Mouse (Mus musculus): Measurements from ENCODE around the gene Nipsnap3a. TPM values are rescaled to one million over a fixed set of nuclear protein-coding genes. Genes with fewer than 3 reads are reported as not detected.

Nipsnap3a gene
- polyA plus RNA-seq, 1 experiment: 121 TPM

- H3K27ac ChIP-seq (ENCODE audit: control insufficient read depth, insufficient read depth, low read depth, low read length): no peak overlapping the region
- no peaks in the 10 kb centered on the region for H3K4me1 ChIP-seq (ENCODE audit: control insufficient read depth, insufficient read depth, low read length)
- H3K36me3 ChIP-seq (ENCODE audit: control insufficient read depth, insufficient read depth, low read length): no peaks in the 10 kb centered on the region
- no peak for TF ChIP-seq POLR2A (IDR thresholded peaks at IDR 0.05; ENCODE audit: control insufficient read depth, low read depth, low read length)
- no peak for TF ChIP-seq CTCF (IDR thresholded peaks at IDR 0.05; ENCODE audit: control insufficient read depth, insufficient read depth, insufficient replicate concordance, low read depth, low read length)
- no peaks in the 10 kb centered on the region for H3K27me3 ChIP-seq (ENCODE audit: control insufficient read depth, insufficient read depth, low read length)
- no peak overlapping the region for H3K4me3 ChIP-seq (ENCODE audit: control insufficient read depth, low read depth, low read length)
Measured at GRCm38 (mm10) chr4:53000154-53000553, 11.1 kb downstream of the Nipsnap3a start.

GRCm38 (mm10) chr4:53009183-53009582, 20.1 kb downstream of the Nipsnap3a start:
- Histone ChIP-seq H3K4me3 (ENCODE audit: control insufficient read depth, low read depth, low read length) (no peak overlapping the region), H3K4me1 (ENCODE audit: control insufficient read depth, insufficient read depth, low read length) (peaks cover 5% of the 10 kb centered on the region), H3K36me3 (ENCODE audit: control insufficient read depth, insufficient read depth, low read length) (no peaks in the 10 kb centered on the region), H3K27ac (ENCODE audit: control insufficient read depth, insufficient read depth, low read depth, low read length) (no peak overlapping the region), H3K27me3 (ENCODE audit: control insufficient read depth, insufficient read depth, low read length) (no peaks in the 10 kb centered on the region)
- TF ChIP-seq POLR2A (IDR thresholded peaks at IDR 0.05; ENCODE audit: control insufficient read depth, low read depth, low read length) (no peak), CTCF (IDR thresholded peaks at IDR 0.05; ENCODE audit: control insufficient read depth, insufficient read depth, insufficient replicate concordance, low read depth, low read length) (no peak)

GRCm38 (mm10) chr4:53009871-53010270, 20.8 kb downstream of the Nipsnap3a start:
- no peak overlapping the region for H3K27ac ChIP-seq (ENCODE audit: control insufficient read depth, insufficient read depth, low read depth, low read length)
- no peaks in the 10 kb centered on the region for H3K27me3 ChIP-seq (ENCODE audit: control insufficient read depth, insufficient read depth, low read length)
- H3K4me3 ChIP-seq (ENCODE audit: control insufficient read depth, low read depth, low read length): no peak overlapping the region
- H3K4me1 ChIP-seq (ENCODE audit: control insufficient read depth, insufficient read depth, low read length): peaks cover 5% of the 10 kb centered on the region
- no peaks in the 10 kb centered on the region for H3K36me3 ChIP-seq (ENCODE audit: control insufficient read depth, insufficient read depth, low read length)
- no peak for TF ChIP-seq POLR2A (IDR thresholded peaks at IDR 0.05; ENCODE audit: control insufficient read depth, low read depth, low read length)
- TF ChIP-seq CTCF (IDR thresholded peaks at IDR 0.05; ENCODE audit: control insufficient read depth, insufficient read depth, insufficient replicate concordance, low read depth, low read length): no peak

GRCm38 (mm10) chr4:53011732-53012361, 22.8 kb downstream of the Nipsnap3a start, which contains the start of gene Nipsnap3b:
TSS of gene Nipsnap3b (plus strand) at chr4:53011880.
- Histone ChIP-seq H3K27ac (ENCODE audit: control insufficient read depth, insufficient read depth, low read depth, low read length) (peak within 1 kb of the TSS; percentile 77), H3K36me3 (ENCODE audit: control insufficient read depth, insufficient read depth, low read length) (no peaks in the 10 kb centered on the region), H3K4me3 (ENCODE audit: control insufficient read depth, low read depth, low read length) (peak within 1 kb of the TSS; percentile 90), H3K4me1 (ENCODE audit: control insufficient read depth, insufficient read depth, low read length) (peaks cover 5% of the 10 kb centered on the region), H3K27me3 (ENCODE audit: control insufficient read depth, insufficient read depth, low read length) (no peaks in the 10 kb centered on the region)
- TF ChIP-seq CTCF (IDR thresholded peaks at IDR 0.05; ENCODE audit: control insufficient read depth, insufficient read depth, insufficient replicate concordance, low read depth, low read length): no peak
- TF ChIP-seq POLR2A (IDR thresholded peaks at IDR 0.05; ENCODE audit: control insufficient read depth, low read depth, low read length): 0 out of 2 replicates have a peak, but pooled peaks have one; percentile 20

- no peak overlapping the region for H3K27ac ChIP-seq (ENCODE audit: control insufficient read depth, insufficient read depth, low read depth, low read length)
- H3K36me3 ChIP-seq (ENCODE audit: control insufficient read depth, insufficient read depth, low read length): no peaks in the 10 kb centered on the region
- no peak for TF ChIP-seq CTCF (IDR thresholded peaks at IDR 0.05; ENCODE audit: control insufficient read depth, insufficient read depth, insufficient replicate concordance, low read depth, low read length)
- no peak for TF ChIP-seq POLR2A (IDR thresholded peaks at IDR 0.05; ENCODE audit: control insufficient read depth, low read depth, low read length)
- H3K27me3 ChIP-seq (ENCODE audit: control insufficient read depth, insufficient read depth, low read length): no peaks in the 10 kb centered on the region
- no peak overlapping the region for H3K4me3 ChIP-seq (ENCODE audit: control insufficient read depth, low read depth, low read length)
- H3K4me1 ChIP-seq (ENCODE audit: control insufficient read depth, insufficient read depth, low read length): peaks cover 5% of the 10 kb centered on the region
Measured at GRCm38 (mm10) chr4:53014421-53014820, 25.3 kb downstream of the Nipsnap3a start.

- Histone ChIP-seq H3K4me1 (ENCODE audit: control insufficient read depth, insufficient read depth, low read length) (peaks cover 5% of the 10 kb centered on the region), H3K27me3 (ENCODE audit: control insufficient read depth, insufficient read depth, low read length) (no peaks in the 10 kb centered on the region), H3K4me3 (ENCODE audit: control insufficient read depth, low read depth, low read length) (no peak overlapping the region), H3K36me3 (ENCODE audit: control insufficient read depth, insufficient read depth, low read length) (no peaks in the 10 kb centered on the region), H3K27ac (ENCODE audit: control insufficient read depth, insufficient read depth, low read depth, low read length) (no peak overlapping the region)
- no peak for TF ChIP-seq CTCF (IDR thresholded peaks at IDR 0.05; ENCODE audit: control insufficient read depth, insufficient read depth, insufficient replicate concordance, low read depth, low read length)
- TF ChIP-seq POLR2A (IDR thresholded peaks at IDR 0.05; ENCODE audit: control insufficient read depth, low read depth, low read length): no peak
Measured at GRCm38 (mm10) chr4:53015024-53015423, 26.0 kb downstream of the Nipsnap3a start.

- H3K4me1 ChIP-seq (ENCODE audit: control insufficient read depth, insufficient read depth, low read length): no peaks in the 10 kb centered on the region
- TF ChIP-seq POLR2A (IDR thresholded peaks at IDR 0.05; ENCODE audit: control insufficient read depth, low read depth, low read length): no peak
- no peak for TF ChIP-seq CTCF (IDR thresholded peaks at IDR 0.05; ENCODE audit: control insufficient read depth, insufficient read depth, insufficient replicate concordance, low read depth, low read length)
- H3K27me3 ChIP-seq (ENCODE audit: control insufficient read depth, insufficient read depth, low read length): no peaks in the 10 kb centered on the region
- no peak overlapping the region for H3K27ac ChIP-seq (ENCODE audit: control insufficient read depth, insufficient read depth, low read depth, low read length)
- H3K4me3 ChIP-seq (ENCODE audit: control insufficient read depth, low read depth, low read length): no peak overlapping the region
- no peaks in the 10 kb centered on the region for H3K36me3 ChIP-seq (ENCODE audit: control insufficient read depth, insufficient read depth, low read length)
Measured at GRCm38 (mm10) chr4:53018392-53018791, 29.3 kb downstream of the Nipsnap3a start.

Data from testis, adult 2 months (tissue).